Mouse (Mus musculus): ENCODE measurements around the gene Palm3. TPM values are rescaled to one million over a fixed set of nuclear protein-coding genes. Genes with fewer than 3 reads are reported as not detected.

Palm3 gene
- total RNA-seq, 2 experiments from 2014 or later: 2.2 to 2.7 TPM

DNA sequence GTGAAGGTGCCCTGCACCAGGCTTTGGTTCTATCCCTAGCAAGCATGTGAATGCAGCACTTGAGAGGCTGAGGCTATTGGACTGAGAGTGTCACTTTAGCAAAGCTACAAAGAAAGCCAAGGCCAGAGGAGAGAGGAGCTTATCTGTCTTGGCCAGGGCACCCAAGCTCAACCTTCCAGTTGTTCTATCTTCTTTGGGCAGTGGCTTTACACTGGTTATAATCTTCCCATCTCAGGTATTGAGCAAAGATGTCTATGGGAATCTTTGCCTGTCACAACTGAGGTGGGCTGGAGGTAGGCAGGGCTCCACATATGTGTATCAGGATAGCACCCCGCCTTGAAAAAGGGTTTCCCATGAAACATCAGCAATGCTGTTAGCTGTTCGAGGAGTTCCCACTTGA, 39.0 kb downstream of the Palm3 start:
- H3K27ac ChIP-seq: no peak overlapping the region
- DNase-seq (ENCODE audit: extremely low spot score in 1 of 2, low spot score in 2 of 2): no peak
- no peak overlapping the region for H3K4me3 ChIP-seq
- intact Hi-C loops (cut with DNase I): no loop called here
- TF ChIP-seq CTCF (IDR thresholded peaks at IDR 0.05): no peak

DNA sequence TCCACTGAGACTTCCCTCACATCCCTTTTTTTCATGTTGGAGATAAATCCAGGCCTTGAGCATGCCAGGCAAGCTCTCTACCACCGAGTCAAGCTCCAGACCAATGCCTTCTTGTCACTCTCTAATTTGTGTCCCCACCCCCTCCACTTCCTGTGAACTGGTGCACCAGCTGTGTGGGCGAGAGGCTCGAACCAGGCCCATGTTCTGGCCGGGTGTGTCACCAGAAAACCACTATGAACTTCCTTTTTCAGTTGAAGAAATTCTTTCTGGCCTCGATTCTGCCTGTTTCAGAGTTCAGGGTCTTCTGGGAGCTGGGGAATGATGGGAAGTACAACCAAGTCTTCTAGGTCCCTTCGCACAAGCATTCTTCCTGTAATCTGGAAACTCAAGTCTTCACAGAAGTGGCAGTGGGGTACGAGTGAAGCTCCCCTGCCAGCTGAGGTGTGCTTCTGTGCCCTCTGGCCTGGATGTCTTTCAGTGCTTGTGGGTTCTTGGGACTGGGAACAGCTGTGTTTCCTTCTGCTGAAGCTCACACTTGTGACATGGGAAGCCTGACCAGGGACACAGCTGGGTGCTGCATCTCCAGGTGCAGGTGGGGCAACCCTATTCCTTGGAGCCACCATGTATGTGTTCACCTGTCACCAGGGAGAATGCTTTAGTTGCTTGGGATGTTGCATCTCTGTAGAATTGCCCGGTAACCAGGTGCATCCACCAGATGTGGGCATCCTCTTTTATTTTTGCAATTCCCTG, 42.8 kb downstream of the Palm3 start:
- intact Hi-C loops (cut with DNase I): no loop called here
- TF ChIP-seq CTCF (IDR thresholded peaks at IDR 0.05): no peak
- Histone ChIP-seq H3K27ac (no peak overlapping the region), H3K4me3 (no peak overlapping the region)
- DNase-seq (ENCODE audit: extremely low spot score in 1 of 2, low spot score in 2 of 2): no peak

- peak within 1 kb of the TSS; percentile 60 for H3K4me3 ChIP-seq
- intact Hi-C loops (cut with DNase I): no loop called here
- no peak for DNase-seq (ENCODE audit: extremely low spot score in 1 of 2, low spot score in 2 of 2)
These were observed 43.8 kb downstream of the Palm3 start, which contains the start of gene Gm10643 for GRCm38 (mm10) chr8:84065037-84065436. Gene Gm10643, minus strand, starts transcription at chr8:84065137.

DNA sequence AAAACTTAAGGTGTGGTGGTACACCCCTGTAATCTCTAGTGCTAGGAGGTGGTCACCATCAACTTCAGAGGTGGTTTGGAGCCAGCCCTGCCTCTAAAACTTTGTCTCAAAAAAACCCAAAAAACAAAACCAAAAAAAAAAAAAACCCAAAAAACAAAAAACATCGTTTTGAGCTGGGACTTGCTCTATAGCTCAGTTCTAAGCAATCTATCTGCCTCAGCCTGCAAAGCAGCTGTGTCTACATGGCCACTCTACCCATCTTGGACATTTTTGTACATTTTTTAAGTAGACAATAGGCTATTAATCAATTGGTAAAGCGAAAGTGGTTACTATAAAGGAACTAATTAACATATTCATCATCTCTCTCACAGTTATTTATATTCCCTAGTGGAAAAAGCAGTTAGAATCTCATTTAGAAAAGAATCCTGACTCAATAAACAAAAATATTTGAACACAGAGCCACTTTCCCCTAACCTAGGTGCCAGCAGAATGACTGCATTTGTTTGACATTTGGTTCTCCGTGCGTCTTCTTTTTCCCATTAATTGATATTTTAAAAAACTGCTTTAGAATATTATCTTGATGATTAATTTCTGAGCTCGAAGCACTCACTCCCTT, 44.3 kb downstream of the Palm3 start:
- TF ChIP-seq CTCF (IDR thresholded peaks at IDR 0.05): no peak
- Histone ChIP-seq H3K4me3 (peak overlapping the region; percentile 60), H3K27ac (peak overlapping the region; percentile 85)
- no peak for DNase-seq (ENCODE audit: extremely low spot score in 1 of 2, low spot score in 2 of 2)
- intact Hi-C loops (cut with DNase I): no loop called here

More at GRCm38 (mm10) chr8:84065037-84065436, 43.8 kb downstream of the Palm3 start, which contains the start of gene Gm10643:
- peak within 1 kb of the TSS; percentile 85 for H3K27ac ChIP-seq
- no peak for TF ChIP-seq CTCF (IDR thresholded peaks at IDR 0.05)

DNA sequence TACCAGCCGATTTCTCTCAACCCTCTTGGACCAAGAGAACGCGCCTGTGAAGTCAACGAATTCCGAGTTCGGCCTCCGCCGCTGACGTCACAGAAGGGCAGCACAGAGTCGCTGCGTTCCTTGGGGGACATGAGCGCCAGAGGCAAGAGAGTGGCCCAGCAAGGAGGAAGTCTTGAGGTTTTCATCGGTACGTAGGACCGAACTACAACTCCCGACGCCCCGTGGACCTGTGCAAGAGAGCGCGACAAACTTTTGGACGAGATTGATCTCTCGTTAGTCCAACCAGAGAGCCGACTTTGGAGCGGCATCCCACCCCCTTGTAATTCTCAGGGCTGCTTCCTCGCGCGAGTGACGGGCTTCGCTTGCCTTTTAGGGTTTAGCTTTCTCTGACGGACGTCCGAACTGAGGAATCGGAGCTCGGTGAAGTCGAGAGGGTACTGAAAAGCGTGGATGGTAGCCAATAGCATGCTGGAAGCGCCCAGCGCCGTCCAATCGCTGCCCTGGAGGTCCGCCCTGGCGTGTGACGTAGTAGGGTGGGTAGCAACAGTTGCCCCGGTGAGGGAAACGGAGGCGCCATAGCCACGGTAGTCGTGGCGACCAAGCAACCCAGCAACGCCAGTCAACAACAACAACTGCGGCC, 45.1 kb downstream of the Palm3 start, which contains the start of gene Rfx1:
TSS of gene Rfx1 (plus strand) at position 544 of the 640 bp plus-strand sequence.
- H3K27ac ChIP-seq: peak within 1 kb of the TSS; percentile 96
- no peak for TF ChIP-seq CTCF (IDR thresholded peaks at IDR 0.05)
- intact Hi-C loops (cut with DNase I): no loop called here
- peak; percentile 97 to 99 for DNase-seq (ENCODE audit: extremely low spot score in 1 of 2, low spot score in 2 of 2)
- peak within 1 kb of the TSS; percentile 91 for H3K4me3 ChIP-seq

GRCm38 (mm10) chr8:84067047-84067573, 45.8 kb downstream of the Palm3 start:
- Histone ChIP-seq H3K27ac (peak overlapping the region; percentile 96), H3K4me3 (peak overlapping the region; percentile 91)
- peak; percentile 95 to 96 for DNase-seq (ENCODE audit: extremely low spot score in 1 of 2, low spot score in 2 of 2)
- intact Hi-C loops (cut with DNase I): no loop called here
- no peak for TF ChIP-seq CTCF (IDR thresholded peaks at IDR 0.05)

DNA sequence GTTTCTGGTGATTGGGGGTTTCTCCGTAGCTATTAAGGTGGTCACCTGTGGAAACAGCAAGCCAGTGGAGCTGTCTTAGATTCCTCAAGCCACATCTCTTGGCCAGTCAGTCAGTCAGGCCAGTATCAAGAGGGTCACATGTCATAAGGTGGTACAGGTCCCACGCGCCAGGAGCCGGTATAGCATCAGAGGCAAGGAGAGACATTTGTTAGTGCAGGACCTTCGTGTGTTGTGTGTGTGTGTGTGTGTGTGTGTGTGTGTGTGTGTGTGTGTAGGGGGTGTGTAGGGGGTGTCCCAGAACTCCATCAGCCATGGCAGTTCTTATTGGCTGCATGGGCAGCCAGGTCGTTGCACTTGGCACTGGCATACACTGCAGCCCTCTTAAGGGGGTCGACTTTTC, 46.6 kb downstream of the Palm3 start:
- Histone ChIP-seq H3K4me3 (peak overlapping the region; percentile 91), H3K27ac (no peak overlapping the region; the same call in 1 of the 2 replicates)
- TF ChIP-seq CTCF (IDR thresholded peaks at IDR 0.05): no peak
- no peak for DNase-seq (ENCODE audit: extremely low spot score in 1 of 2, low spot score in 2 of 2)
- intact Hi-C loops (cut with DNase I): no loop called here

DNA sequence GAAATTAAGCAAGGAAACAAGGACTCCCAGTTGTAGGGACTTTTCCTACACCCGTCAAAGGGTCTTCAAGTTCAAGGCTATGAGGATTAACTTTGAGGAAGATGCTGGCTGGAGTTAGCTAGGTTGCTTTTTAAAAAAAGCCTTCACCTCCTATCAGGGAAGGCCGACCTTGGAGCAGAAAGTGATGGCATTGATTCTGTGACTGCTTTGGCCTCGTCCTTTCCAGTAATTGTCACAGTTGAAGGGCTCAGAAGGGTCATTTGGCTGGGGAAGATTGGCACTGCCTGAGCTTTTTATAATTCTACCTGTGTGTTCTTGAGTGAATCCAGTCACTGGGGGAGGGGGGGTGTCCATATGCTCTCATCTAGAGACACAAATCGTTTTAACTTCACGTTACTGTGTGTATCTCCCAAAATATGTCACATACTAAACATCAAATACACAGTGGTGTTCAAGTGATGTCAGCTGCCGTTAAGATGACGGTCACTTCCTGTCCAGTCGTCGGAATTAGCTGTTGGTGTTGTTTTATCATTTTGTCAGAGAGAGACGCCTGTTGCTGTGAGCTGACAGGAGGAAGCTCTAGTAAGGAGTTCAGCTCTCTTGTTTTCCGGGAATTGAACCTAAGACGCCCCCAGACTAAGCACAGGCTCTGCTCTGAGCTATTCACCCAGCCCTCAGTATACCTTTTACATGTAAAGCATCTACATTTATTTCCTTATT, 47.2 kb downstream of the Palm3 start:
- H3K4me3 ChIP-seq: no peak overlapping the region
- TF ChIP-seq CTCF (IDR thresholded peaks at IDR 0.05): no peak
- H3K27ac ChIP-seq: no peak overlapping the region
- intact Hi-C loops (cut with DNase I): no loop called here
- DNase-seq (ENCODE audit: extremely low spot score in 1 of 2, low spot score in 2 of 2): no peak

DNA sequence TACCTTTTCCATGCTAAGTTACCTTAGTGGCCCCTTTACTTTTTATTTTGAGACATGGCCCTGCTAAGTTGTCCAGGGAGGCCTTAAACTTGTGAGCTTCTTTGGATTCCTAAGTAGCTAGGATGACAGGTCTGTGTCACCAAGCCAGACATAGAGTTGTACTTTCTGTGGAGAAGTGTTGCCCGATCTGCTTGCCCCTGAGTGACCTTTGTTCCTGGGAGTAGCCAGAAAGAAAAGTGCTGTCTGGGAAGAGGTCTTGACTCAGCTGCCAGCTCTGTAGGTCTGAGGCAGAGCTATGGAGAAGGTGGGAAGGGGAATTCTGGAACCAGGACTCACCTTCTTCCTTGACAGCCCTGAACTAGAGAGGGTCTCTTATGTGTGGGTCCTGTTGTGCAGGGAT, 47.9 kb downstream of the Palm3 start:
- TF ChIP-seq CTCF (IDR thresholded peaks at IDR 0.05): no peak
- Histone ChIP-seq H3K4me3 (no peak overlapping the region), H3K27ac (peak overlapping the region; percentile 62; the same call in 1 of the 2 replicates)
- intact Hi-C loops (cut with DNase I): no loop called here
- DNase-seq (ENCODE audit: extremely low spot score in 1 of 2, low spot score in 2 of 2): no peak

DNA sequence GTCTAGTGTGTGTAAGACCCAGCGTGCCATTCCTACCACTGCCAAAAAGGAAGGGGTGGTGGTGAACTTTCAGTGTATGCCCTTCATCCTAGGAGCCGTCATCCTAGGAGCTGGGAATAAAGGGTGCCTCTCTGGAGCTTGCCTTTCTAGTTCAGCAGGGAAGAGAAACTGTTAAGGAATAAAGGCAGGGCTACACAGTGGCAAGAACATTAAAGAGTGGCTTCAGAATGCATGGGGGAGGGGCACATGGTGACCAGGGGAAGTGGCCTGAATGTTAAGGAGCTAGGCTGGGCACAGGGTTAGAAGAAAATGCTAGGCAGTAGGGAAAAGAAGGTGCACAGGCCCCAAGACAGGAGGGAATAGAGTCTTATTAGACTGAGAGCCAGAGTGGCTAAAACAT, 48.5 kb downstream of the Palm3 start:
- no peak for DNase-seq (ENCODE audit: extremely low spot score in 1 of 2, low spot score in 2 of 2)
- Histone ChIP-seq H3K4me3 (no peak overlapping the region), H3K27ac (peak overlapping the region; percentile 62; the same call in 1 of the 2 replicates)
- intact Hi-C loops (cut with DNase I): no loop called here
- no peak for TF ChIP-seq CTCF (IDR thresholded peaks at IDR 0.05)

DNA sequence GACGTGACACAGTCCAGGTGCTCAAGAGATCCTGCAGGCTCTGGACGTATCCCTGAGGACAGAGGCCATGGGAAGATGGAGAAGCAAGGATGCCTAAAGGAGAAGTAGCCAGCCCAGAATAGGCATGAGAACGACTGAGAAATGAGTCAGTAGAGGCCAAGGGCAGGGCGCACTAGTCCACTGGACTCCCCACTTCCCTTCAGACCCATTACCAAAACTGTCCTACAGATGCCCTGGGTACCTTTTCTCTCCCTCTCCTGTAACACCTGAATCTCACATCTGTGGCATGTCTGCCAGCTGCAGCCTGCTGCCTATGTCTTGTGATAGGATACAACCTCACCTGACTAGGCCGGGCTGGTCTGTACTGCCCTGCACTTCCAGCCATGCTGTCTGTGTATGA, 49.0 kb downstream of the Palm3 start:
- no peak for TF ChIP-seq CTCF (IDR thresholded peaks at IDR 0.05)

More for the DNA sequence above, 49.0 kb downstream of the Palm3 start:
- no peak for DNase-seq (ENCODE audit: extremely low spot score in 1 of 2, low spot score in 2 of 2)
- H3K4me3 ChIP-seq: no peak overlapping the region
- intact Hi-C loops (cut with DNase I): no loop called here
- peak overlapping the region; percentile 62; the same call in 1 of the 2 replicates for H3K27ac ChIP-seq
